Mouse (Mus musculus): Measurements from ENCODE around the gene Gm7145.
"Not testable (repeated sequence)": the region's sequence is repeated elsewhere in the genome, so short reads cannot be mapped to it uniquely, and the experiment has no call there.

Gene Gm7145

GRCm38 (mm10) chr1:117965639-117966038 lies at the start of gene Gm7145:
Gene Gm7145 (plus strand): TSS chr1:117965939.
- in situ Hi-C loops (cut with MboI, MseI), result no loop called here

- in situ Hi-C loops (cut with MboI, MseI), result not testable (repeated sequence)
Observed at GRCm38 (mm10) chr1:117927715-117928114, 38.0 kb upstream of the Gm7145 start, which contains the start of gene Gm28168. Gene Gm28168 (plus strand): TSS chr1:117928015.

- in situ Hi-C loops (cut with MboI, MseI), result not testable (repeated sequence)
Observed at GRCm38 (mm10) chr1:118003876-118004275, 38.1 kb downstream of the Gm7145 start.

GRCm38 (mm10) chr1:118012736-118013135 lies 47.0 kb downstream of the Gm7145 start:
- in situ Hi-C loops (cut with MboI, MseI), result not testable (repeated sequence)
